Mouse (Mus musculus): ENCODE results near the gene Tppp3. TPM values are rescaled to one million over a fixed set of nuclear protein-coding genes. Genes with fewer than 3 reads are reported as not detected.

Tppp3 gene
- polyA plus RNA-seq, 1 experiment from 2014 or later = 189 TPM

DNA sequence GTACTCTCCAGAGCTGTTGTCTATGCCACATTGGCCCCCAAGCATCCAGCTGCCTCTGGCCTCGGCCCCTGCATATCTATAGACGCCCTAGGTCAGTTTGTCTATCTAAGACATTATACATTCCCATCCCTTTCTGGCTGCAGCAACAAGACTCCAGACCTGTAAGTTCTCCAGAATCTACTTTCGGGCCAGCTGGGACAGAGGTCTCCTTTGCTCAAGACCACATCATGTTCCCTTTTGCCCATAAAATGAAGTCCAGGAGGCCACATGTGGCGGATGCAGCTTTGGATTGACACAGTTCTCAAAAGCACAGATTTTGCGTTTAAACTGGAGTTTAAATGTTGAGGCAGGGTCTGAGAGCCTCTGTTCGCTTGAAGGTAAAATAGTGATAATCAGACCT is 42.9 kb upstream of the Tppp3 start:
- Histone ChIP-seq H3K9ac (replicated peaks; ENCODE audit: low read depth, low read length) (no peak overlapping the region), H3K4me3 (ENCODE audit: low read depth, low read length) (no peak overlapping the region), H3K4me2 (ENCODE audit: low read depth, low read length) (no peak overlapping the region), H3K27me3 (ENCODE audit: control insufficient read depth, insufficient read depth, low read length) (no peaks in the 10 kb centered on the region; the same call in 1 of the 2 replicates), H3K36me3 (ENCODE audit: control insufficient read depth, insufficient read depth, low read length) (no peaks in the 10 kb centered on the region), H3K4me1 (ENCODE audit: control insufficient read depth, insufficient read depth, low read length) (peaks cover 8% of the 10 kb centered on the region), H3K9me3 (ENCODE audit: control insufficient read depth, low read length) (no peaks in the 10 kb centered on the region), H3K27ac (ENCODE audit: low read depth, low read length) (no peak overlapping the region)
- 90% methylated on average over 6 of the region's 6 CpGs for WGBS
- ATAC-seq (ENCODE audit: low read depth) = no peak

DNA sequence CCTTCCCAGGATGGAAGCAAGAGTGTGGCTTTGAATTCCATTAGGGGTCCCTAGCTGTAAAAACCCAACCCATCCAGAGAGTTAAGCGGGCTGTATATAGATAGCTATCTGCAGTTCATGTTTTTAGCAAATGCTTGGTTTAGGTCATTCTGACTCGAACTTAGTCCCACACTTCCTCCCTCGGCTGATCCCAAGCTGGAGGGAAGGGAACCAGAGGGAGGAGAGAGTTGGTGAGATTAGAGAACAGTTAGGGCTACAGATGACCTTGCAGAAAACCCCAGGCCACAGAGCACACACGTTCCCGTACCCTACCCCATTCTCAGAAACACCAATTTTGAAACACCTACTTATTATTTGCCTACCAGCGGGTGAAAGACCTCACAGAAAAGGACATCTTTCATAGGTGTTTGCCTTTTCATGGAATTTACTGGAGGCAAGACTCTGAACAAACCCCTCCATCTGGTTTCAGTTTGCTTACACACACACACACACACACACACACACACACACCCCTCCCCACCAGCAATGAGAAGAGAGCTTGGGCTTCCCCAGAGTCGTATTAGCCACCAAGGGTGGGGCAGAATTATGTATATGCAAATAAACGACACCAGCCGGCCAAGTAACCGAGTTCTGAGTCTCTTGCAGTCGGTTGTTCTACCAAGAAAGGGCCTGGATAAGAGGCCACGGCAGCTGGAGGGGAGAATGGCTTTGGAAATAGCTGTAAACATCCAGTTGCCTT is 38.8 kb upstream of the Tppp3 start:
- Histone ChIP-seq H3K4me2 (ENCODE audit: low read depth, low read length) (no peak overlapping the region), H3K27me3 (ENCODE audit: control insufficient read depth, insufficient read depth, low read length) (no peaks in the 10 kb centered on the region), H3K36me3 (ENCODE audit: control insufficient read depth, insufficient read depth, low read length) (no peaks in the 10 kb centered on the region), H3K4me1 (ENCODE audit: control insufficient read depth, insufficient read depth, low read length) (no peaks in the 10 kb centered on the region), H3K9me3 (ENCODE audit: control insufficient read depth, low read length) (no peaks in the 10 kb centered on the region), H3K9ac (replicated peaks; ENCODE audit: low read depth, low read length) (no peak overlapping the region), H3K27ac (ENCODE audit: low read depth, low read length) (no peak overlapping the region), H3K4me3 (ENCODE audit: low read depth, low read length) (no peak overlapping the region)
- no peak for ATAC-seq (ENCODE audit: low read depth)
- 50% methylated on average over 12 of the region's 12 CpGs for WGBS

DNA sequence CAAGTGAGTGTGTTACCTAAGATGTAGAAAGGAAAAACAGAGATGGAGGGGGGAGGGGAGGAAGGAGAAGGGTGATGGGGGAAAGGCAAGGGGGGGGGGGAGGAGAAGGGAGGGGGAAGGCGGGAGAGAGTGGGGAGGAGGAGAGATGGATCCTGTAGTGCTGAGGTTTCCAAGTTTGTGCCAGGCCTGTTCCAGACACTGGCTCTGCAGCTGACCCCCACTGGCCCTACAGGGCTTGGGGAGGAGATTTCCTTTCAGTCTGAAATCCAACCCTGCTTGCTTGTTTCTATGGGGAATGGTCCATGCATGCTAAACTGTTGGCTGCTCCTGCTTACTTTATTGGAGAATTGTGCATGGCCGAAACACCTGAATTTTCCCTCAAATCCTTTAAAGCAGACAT is 37.4 kb upstream of the Tppp3 start:
- H3K9ac ChIP-seq (replicated peaks; ENCODE audit: low read depth, low read length) = no peak overlapping the region; the same call in 1 of the 2 replicates
- H3K27me3 ChIP-seq (ENCODE audit: control insufficient read depth, insufficient read depth, low read length) = no peaks in the 10 kb centered on the region
- H3K4me2 ChIP-seq (ENCODE audit: low read depth, low read length) = no peak overlapping the region
- H3K4me3 ChIP-seq (ENCODE audit: low read depth, low read length) = no peak overlapping the region
- WGBS = 81% methylated on average over 1 of the region's 2 CpGs
- no peak for ATAC-seq (ENCODE audit: low read depth)
- no peaks in the 10 kb centered on the region for H3K36me3 ChIP-seq (ENCODE audit: control insufficient read depth, insufficient read depth, low read length)
- H3K27ac ChIP-seq (ENCODE audit: low read depth, low read length) = no peak overlapping the region
- no peaks in the 10 kb centered on the region for H3K4me1 ChIP-seq (ENCODE audit: control insufficient read depth, insufficient read depth, low read length)
- H3K9me3 ChIP-seq (ENCODE audit: control insufficient read depth, low read length) = no peaks in the 10 kb centered on the region

DNA sequence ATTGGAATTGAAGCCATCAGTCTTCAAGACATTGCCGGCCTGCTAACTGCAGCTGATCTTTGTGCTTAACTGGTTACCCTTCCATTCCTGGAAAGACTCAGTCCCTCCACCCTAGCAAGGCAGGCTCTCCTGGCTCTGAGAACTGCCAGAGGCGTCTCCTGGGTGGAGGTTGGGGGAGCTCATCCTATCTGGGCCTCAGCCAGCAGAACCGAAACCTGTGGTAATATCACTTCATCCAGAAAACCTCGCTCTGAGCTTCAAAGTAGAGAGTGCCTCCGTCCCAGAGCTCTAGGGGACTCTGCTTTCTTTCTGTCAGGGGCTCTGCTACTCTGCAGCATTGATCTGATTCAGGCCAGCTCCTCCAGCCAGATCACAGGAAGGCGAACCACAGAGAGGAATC is 35.7 kb upstream of the Tppp3 start:
- no peak overlapping the region for H3K4me2 ChIP-seq (ENCODE audit: low read depth, low read length)
- WGBS = 78% methylated on average over 6 of the region's 6 CpGs
- no peak overlapping the region for H3K9ac ChIP-seq (replicated peaks; ENCODE audit: low read depth, low read length)
- H3K27ac ChIP-seq (ENCODE audit: low read depth, low read length) = no peak overlapping the region
- no peaks in the 10 kb centered on the region for H3K9me3 ChIP-seq (ENCODE audit: control insufficient read depth, low read length)
- H3K4me1 ChIP-seq (ENCODE audit: control insufficient read depth, insufficient read depth, low read length) = no peaks in the 10 kb centered on the region
- H3K27me3 ChIP-seq (ENCODE audit: control insufficient read depth, insufficient read depth, low read length) = no peaks in the 10 kb centered on the region
- H3K36me3 ChIP-seq (ENCODE audit: control insufficient read depth, insufficient read depth, low read length) = no peaks in the 10 kb centered on the region
- no peak overlapping the region for H3K4me3 ChIP-seq (ENCODE audit: low read depth, low read length)
- ATAC-seq (ENCODE audit: low read depth) = no peak

DNA sequence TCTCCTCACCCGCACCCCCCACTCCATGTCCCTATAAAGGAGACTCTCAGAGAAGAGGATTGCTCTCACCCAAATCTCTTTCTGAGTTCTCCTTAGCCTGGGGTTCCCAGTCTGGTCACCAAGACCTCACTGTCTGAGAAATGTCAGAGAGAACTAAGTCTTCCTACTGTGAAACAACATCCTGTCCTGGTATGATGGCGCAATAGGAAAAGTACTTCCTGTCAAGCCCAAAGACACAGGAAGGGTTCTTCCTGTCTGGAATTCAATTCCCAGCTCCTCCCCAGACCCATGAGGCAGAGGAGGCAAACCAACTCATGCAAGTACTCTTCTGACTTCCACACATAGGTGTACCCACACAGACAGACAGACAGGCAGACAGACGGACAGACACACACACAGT is 33.3 kb upstream of the Tppp3 start:
- no peaks in the 10 kb centered on the region for H3K36me3 ChIP-seq (ENCODE audit: control insufficient read depth, insufficient read depth, low read length)
- no peak overlapping the region for H3K4me2 ChIP-seq (ENCODE audit: low read depth, low read length)
- H3K27me3 ChIP-seq (ENCODE audit: control insufficient read depth, insufficient read depth, low read length) = no peaks in the 10 kb centered on the region
- WGBS = 90% methylated on average over 3 of the region's 3 CpGs
- no peaks in the 10 kb centered on the region for H3K9me3 ChIP-seq (ENCODE audit: control insufficient read depth, low read length)
- no peak overlapping the region for H3K4me3 ChIP-seq (ENCODE audit: low read depth, low read length)
- H3K27ac ChIP-seq (ENCODE audit: low read depth, low read length) = no peak overlapping the region
- no peak overlapping the region for H3K9ac ChIP-seq (replicated peaks; ENCODE audit: low read depth, low read length)
- ATAC-seq (ENCODE audit: low read depth) = no peak
- H3K4me1 ChIP-seq (ENCODE audit: control insufficient read depth, insufficient read depth, low read length) = no peaks in the 10 kb centered on the region

DNA sequence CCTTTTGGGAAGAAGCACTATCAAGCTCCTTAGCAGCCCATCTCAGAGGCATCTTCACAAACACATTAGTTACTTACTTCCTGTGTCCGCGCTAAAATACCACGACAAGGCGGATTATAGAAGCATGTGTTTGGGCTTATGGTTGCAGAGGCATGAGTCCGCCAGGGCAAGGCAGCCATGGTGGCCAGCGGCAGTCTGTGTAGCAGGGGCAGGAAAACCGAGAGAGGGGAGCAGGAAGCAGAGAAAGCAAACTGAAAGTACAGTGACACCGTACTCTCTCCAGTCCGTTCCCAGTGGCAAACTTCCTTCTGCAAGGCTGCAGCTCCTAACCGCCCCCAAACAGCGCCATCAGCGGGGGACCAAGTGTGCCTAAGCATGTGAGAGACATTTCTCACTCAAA is 28.5 kb upstream of the Tppp3 start:
- Histone ChIP-seq H3K27ac (ENCODE audit: low read depth, low read length) (no peak overlapping the region), H3K36me3 (ENCODE audit: control insufficient read depth, insufficient read depth, low read length) (no peaks in the 10 kb centered on the region), H3K4me1 (ENCODE audit: control insufficient read depth, insufficient read depth, low read length) (peaks cover 11% of the 10 kb centered on the region; the same call in 1 of the 2 replicates), H3K27me3 (ENCODE audit: control insufficient read depth, insufficient read depth, low read length) (no peaks in the 10 kb centered on the region), H3K9ac (replicated peaks; ENCODE audit: low read depth, low read length) (no peak overlapping the region), H3K9me3 (ENCODE audit: control insufficient read depth, low read length) (no peaks in the 10 kb centered on the region), H3K4me2 (ENCODE audit: low read depth, low read length) (no peak overlapping the region), H3K4me3 (ENCODE audit: low read depth, low read length) (no peak overlapping the region)
- WGBS = 76% methylated on average over 12 of the region's 12 CpGs
- no peak for ATAC-seq (ENCODE audit: low read depth)

DNA sequence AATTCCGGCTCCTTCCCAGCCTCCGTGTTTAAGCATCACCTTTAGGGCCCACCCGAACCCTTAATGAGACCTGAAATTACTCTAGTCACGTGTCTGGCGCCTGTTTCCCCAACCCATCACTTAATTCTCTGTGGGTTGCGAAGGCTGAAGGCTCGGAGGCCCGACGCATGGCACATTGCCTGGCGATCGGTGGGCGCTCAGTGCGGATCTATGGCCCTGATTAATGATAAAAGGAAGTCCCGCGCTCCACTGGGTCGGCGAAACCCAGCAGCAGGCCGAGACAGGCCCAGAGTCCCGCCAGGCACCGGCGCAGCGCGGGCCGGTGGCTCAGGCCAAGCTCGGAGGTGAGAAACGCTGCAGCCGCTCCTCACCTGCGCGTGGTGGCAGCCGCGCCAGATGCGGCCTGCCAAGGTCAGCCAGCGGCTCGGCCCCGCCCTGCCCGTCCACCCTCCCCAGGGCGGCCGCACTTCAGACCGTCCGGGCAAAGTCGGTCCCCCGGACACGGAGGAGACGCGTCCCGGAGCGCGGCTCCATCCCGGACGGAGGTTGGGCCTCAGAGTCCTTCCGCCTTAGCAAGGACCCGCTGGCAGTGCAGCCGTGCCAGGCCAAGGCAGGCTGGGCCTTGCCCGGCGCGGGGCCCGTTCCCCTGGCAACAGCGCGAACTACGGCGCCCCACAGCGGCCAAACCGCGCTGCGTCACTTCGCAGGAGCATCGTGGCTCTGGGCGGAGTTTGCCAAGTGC is 25.3 kb upstream of the Tppp3 start, which contains the start of gene Zdhhc1:
Gene Zdhhc1, minus strand, starts transcription at position 464 of the 742 bp plus-strand sequence.
- Histone ChIP-seq H3K36me3 (ENCODE audit: control insufficient read depth, insufficient read depth, low read length) (no peaks in the 10 kb centered on the region), H3K9me3 (ENCODE audit: control insufficient read depth, low read length) (no peaks in the 10 kb centered on the region), H3K4me3 (ENCODE audit: low read depth, low read length) (peak within 1 kb of the TSS; percentile 84), H3K9ac (replicated peaks; ENCODE audit: low read depth, low read length) (peak within 1 kb of the TSS; percentile 83), H3K27me3 (ENCODE audit: control insufficient read depth, insufficient read depth, low read length) (no peaks in the 10 kb centered on the region), H3K27ac (ENCODE audit: low read depth, low read length) (peak within 1 kb of the TSS; percentile 70), H3K4me2 (ENCODE audit: low read depth, low read length) (peak within 1 kb of the TSS; percentile 87), H3K4me1 (ENCODE audit: control insufficient read depth, insufficient read depth, low read length) (peaks cover 11% of the 10 kb centered on the region; the same call in 1 of the 2 replicates)
- ATAC-seq (ENCODE audit: low read depth) = peak; percentile 91
- under 1% methylated on average over 50 of the region's 68 CpGs for WGBS

DNA sequence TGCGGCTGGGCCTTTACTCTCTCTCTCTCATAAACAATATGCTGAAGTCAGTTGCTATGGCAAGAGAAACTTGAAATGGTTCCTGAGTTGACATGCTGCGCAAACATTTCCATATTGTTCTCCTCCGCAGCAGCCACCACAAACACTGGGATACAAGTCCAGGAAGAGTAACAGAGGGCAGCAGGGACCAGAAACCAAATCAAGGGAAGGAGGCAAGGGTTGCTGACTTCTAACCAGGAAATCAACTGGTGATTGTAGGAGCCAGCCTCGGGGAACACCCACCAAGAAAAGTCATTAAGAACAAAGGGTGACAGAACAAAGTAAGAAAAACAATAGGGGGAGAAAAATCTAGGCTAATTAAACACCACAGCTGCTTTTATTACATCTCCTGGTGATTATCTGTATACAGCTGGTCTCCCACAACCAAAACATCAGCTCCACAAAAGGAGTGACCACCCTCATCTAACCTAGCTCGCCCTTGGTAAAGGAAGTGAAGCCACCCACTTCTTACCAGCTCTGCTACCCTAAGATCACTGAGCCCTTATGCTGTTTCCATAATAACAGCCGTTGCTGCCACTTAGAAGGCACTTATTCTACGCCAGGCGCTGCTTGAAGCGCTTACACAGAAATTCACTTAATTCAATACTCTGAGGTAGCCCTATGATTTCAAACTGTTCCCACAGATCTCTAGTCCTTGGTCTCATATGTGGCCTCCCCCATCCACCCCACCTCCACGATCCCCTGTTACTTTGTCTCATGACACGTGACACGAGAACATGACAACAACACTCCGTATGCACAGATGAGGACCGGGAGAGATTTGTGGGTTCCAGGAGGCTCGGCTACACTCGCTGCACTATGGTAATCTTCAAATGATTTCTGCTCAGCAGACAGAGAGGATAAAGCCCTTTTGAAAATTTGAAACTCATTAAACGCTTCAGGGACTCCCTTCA is 24.3 kb upstream of the Tppp3 start:
- peak overlapping the region; percentile 83 for H3K9ac ChIP-seq (replicated peaks; ENCODE audit: low read depth, low read length)
- 14% methylated on average over 17 of the region's 17 CpGs for WGBS
- ATAC-seq (ENCODE audit: low read depth) = peak; percentile 18; the same call in 1 of the 2 replicates
- peak overlapping the region; percentile 70; the same call in 1 of the 2 replicates for H3K27ac ChIP-seq (ENCODE audit: low read depth, low read length)
- no peaks in the 10 kb centered on the region for H3K9me3 ChIP-seq (ENCODE audit: control insufficient read depth, low read length)
- H3K27me3 ChIP-seq (ENCODE audit: control insufficient read depth, insufficient read depth, low read length) = no peaks in the 10 kb centered on the region
- peak overlapping the region; percentile 84 for H3K4me3 ChIP-seq (ENCODE audit: low read depth, low read length)
- H3K4me2 ChIP-seq (ENCODE audit: low read depth, low read length) = peak overlapping the region; percentile 87
- H3K36me3 ChIP-seq (ENCODE audit: control insufficient read depth, insufficient read depth, low read length) = no peaks in the 10 kb centered on the region
- H3K4me1 ChIP-seq (ENCODE audit: control insufficient read depth, insufficient read depth, low read length) = peaks cover 11% of the 10 kb centered on the region; the same call in 1 of the 2 replicates

Data from neural tube, embryonic 14.5 days (tissue).